Mouse (Mus musculus) ES-E14 (cell line): Measurements from ENCODE around the gene Kifap3.

Experiments
- CHD2 ChIP-seq: IDR thresholded peaks from 2 replicates; pipeline ENCODE4 v1.6.1; 2014; ENCODE audit warnings: mild to moderate bottlenecking, low read depth, low read length, inconsistent platforms
- MAFK ChIP-seq: IDR thresholded peaks from 2 replicates; pipeline ENCODE4 v1.6.1; 2014; ENCODE audit warnings: mild to moderate bottlenecking, low read depth, low read length, inconsistent platforms; ENCODE audit not compliant: insufficient read depth

DNA sequence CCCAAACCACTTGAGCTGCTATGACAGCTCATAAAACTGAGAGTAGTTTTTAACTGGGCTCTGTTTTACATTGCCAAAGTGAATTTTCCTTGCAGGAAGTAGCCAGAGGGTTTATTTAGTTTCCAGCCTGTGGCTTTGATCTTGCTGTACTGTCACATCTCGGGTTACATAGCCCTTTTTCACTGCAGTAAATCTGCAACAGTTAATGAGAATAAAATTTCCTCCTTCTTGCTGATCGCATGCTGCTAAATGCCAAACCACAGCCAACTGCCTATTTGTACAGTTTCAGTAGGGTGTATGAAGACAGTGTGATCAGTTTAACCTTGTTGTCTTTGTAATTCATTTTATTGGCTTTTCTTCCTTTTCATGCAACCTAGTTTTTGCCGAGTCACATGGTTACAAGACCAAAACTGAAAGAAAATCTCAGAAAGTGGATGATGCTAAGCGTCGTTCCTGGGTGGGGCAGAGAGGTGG is 118.9 kb downstream of the Kifap3 start:
- no peak for TF ChIP-seq CHD2
- no peak for TF ChIP-seq MAFK
